Mouse (Mus musculus) frontal cortex, postnatal 25 days (tissue): ENCODE measurements around the gene Prss50.

Source experiments
- DNase-seq, 2 experiments: peaks; one replicate each; pipeline ENCODE4 v3.0.0; 2022; ENCODE audit warnings: low spot score in 2 of 2

Prss50 gene

GRCm38 (mm10) chr9:110907201-110907837 lies 49.6 kb downstream of the Prss50 start:
- DNase-seq: no peak

GRCm38 (mm10) chr9:110907838-110908630 lies 50.3 kb downstream of the Prss50 start:
- no peak for DNase-seq

- DNase-seq: no peak
These were observed 50.9 kb downstream of the Prss50 start for GRCm38 (mm10) chr9:110908631-110909016.

- no peak for DNase-seq
These were observed 51.7 kb downstream of the Prss50 start for GRCm38 (mm10) chr9:110909371-110909967.
